Mouse (Mus musculus) lung, postnatal 0 days (tissue): Measurements from ENCODE around the gene Gm20388.

Source experiments
- CTCF ChIP-seq: IDR thresholded peaks from 2 replicates; pipeline ENCODE4 v1.5.1; 2016; ENCODE audit warnings: antibody characterized with exemption, mild to moderate bottlenecking
- EP300 ChIP-seq: IDR thresholded peaks from 2 replicates; pipeline ENCODE4 v1.6.1; 2016; ENCODE audit warnings: antibody characterized with exemption, mild to moderate bottlenecking, control low read depth

GRCm38 (mm10) chr8:120800308-120800865, 889.7 kb downstream of the Gm20388 start:
- TF ChIP-seq CTCF (peak; percentile 91), EP300 (no peak)
